Mouse (Mus musculus): ENCODE data around the gene Tbk1. TPM values are rescaled to one million over a fixed set of nuclear protein-coding genes. Genes with fewer than 3 reads are reported as not detected.

Tbk1 gene
- polyA plus RNA-seq (2011; ENCODE audit: insufficient read length, low read depth, missing spikeins), result 35.3 and 39.0 TPM in 2 replicates

- H3K4me1 ChIP-seq (ENCODE audit: control insufficient read depth, insufficient read depth, low read length), result peaks cover 4% of the 10 kb centered on the region; the same call in 1 of the 2 replicates
- H3K27ac ChIP-seq (ENCODE audit: insufficient read depth, low read length), result peak within 1 kb of the TSS; percentile 94
- TF ChIP-seq CTCF (IDR thresholded peaks at IDR 0.05; ENCODE audit: borderline replicate concordance, insufficient read depth, low read length), result no peak
- peak; percentile 71 for TF ChIP-seq POLR2A (IDR thresholded peaks at IDR 0.05; ENCODE audit: low read depth, low read length)
- peak within 1 kb of the TSS; percentile 88 for H3K4me3 ChIP-seq (ENCODE audit: insufficient read depth, low read length)
These were observed at the start of gene Tbk1 for GRCm38 (mm10) chr10:121586675-121587370. Gene Tbk1 (minus strand): TSS chr10:121586787.

GRCm38 (mm10) chr10:121636276-121636675 is 49.7 kb upstream of the Tbk1 start:
- no peaks in the 10 kb centered on the region for H3K4me1 ChIP-seq (ENCODE audit: control insufficient read depth, insufficient read depth, low read length)
- H3K4me3 ChIP-seq (ENCODE audit: insufficient read depth, low read length), result no peak overlapping the region
- no peak for TF ChIP-seq CTCF (IDR thresholded peaks at IDR 0.05; ENCODE audit: borderline replicate concordance, insufficient read depth, low read length)
- TF ChIP-seq POLR2A (IDR thresholded peaks at IDR 0.05; ENCODE audit: low read depth, low read length), result no peak
- H3K27ac ChIP-seq (ENCODE audit: insufficient read depth, low read length), result no peak overlapping the region

GRCm38 (mm10) chr10:121634159-121634558 is 47.6 kb upstream of the Tbk1 start:
- H3K4me3 ChIP-seq (ENCODE audit: insufficient read depth, low read length), result no peak overlapping the region
- no peaks in the 10 kb centered on the region for H3K4me1 ChIP-seq (ENCODE audit: control insufficient read depth, insufficient read depth, low read length)
- TF ChIP-seq CTCF (IDR thresholded peaks at IDR 0.05; ENCODE audit: borderline replicate concordance, insufficient read depth, low read length) (no peak), POLR2A (IDR thresholded peaks at IDR 0.05; ENCODE audit: low read depth, low read length) (no peak)
- no peak overlapping the region for H3K27ac ChIP-seq (ENCODE audit: insufficient read depth, low read length)

- H3K4me3 ChIP-seq (ENCODE audit: insufficient read depth, low read length), result no peak overlapping the region
- TF ChIP-seq POLR2A (IDR thresholded peaks at IDR 0.05; ENCODE audit: low read depth, low read length) (no peak), CTCF (IDR thresholded peaks at IDR 0.05; ENCODE audit: borderline replicate concordance, insufficient read depth, low read length) (no peak)
- no peaks in the 10 kb centered on the region; the same call in 1 of the 2 replicates for H3K4me1 ChIP-seq (ENCODE audit: control insufficient read depth, insufficient read depth, low read length)
- H3K27ac ChIP-seq (ENCODE audit: insufficient read depth, low read length), result no peak overlapping the region
These were observed 42.0 kb upstream of the Tbk1 start for GRCm38 (mm10) chr10:121628561-121629040.

GRCm38 (mm10) chr10:121627216-121627852 is 40.7 kb upstream of the Tbk1 start:
- H3K4me3 ChIP-seq (ENCODE audit: insufficient read depth, low read length), result no peak overlapping the region

GRCm38 (mm10) chr10:121626186-121626882 is 39.7 kb upstream of the Tbk1 start, which contains the start of gene Xpot:
Gene Xpot (minus strand): TSS chr10:121626332.
- peak within 1 kb of the TSS; percentile 89 for H3K27ac ChIP-seq (ENCODE audit: insufficient read depth, low read length)
- peak within 1 kb of the TSS; percentile 95 for H3K4me3 ChIP-seq (ENCODE audit: insufficient read depth, low read length)
- no peaks in the 10 kb centered on the region; the same call in 1 of the 2 replicates for H3K4me1 ChIP-seq (ENCODE audit: control insufficient read depth, insufficient read depth, low read length)
- no peak for TF ChIP-seq CTCF (IDR thresholded peaks at IDR 0.05; ENCODE audit: borderline replicate concordance, insufficient read depth, low read length)
- TF ChIP-seq POLR2A (IDR thresholded peaks at IDR 0.05; ENCODE audit: low read depth, low read length), result peak; percentile 96

More at GRCm38 (mm10) chr10:121627216-121627852, 40.7 kb upstream of the Tbk1 start:
- H3K4me1 ChIP-seq (ENCODE audit: control insufficient read depth, insufficient read depth, low read length), result no peaks in the 10 kb centered on the region; the same call in 1 of the 2 replicates
- TF ChIP-seq CTCF (IDR thresholded peaks at IDR 0.05; ENCODE audit: borderline replicate concordance, insufficient read depth, low read length), result no peak
- TF ChIP-seq POLR2A (IDR thresholded peaks at IDR 0.05; ENCODE audit: low read depth, low read length), result 0 out of 2 replicates have a peak, but pooled peaks have one; percentile 9
- no peak overlapping the region for H3K27ac ChIP-seq (ENCODE audit: insufficient read depth, low read length)

- TF ChIP-seq POLR2A (IDR thresholded peaks at IDR 0.05; ENCODE audit: low read depth, low read length) (no peak), CTCF (IDR thresholded peaks at IDR 0.05; ENCODE audit: borderline replicate concordance, insufficient read depth, low read length) (no peak)
- peak overlapping the region; percentile 89 for H3K27ac ChIP-seq (ENCODE audit: insufficient read depth, low read length)
- H3K4me3 ChIP-seq (ENCODE audit: insufficient read depth, low read length), result peak overlapping the region; percentile 95
- no peaks in the 10 kb centered on the region; the same call in 1 of the 2 replicates for H3K4me1 ChIP-seq (ENCODE audit: control insufficient read depth, insufficient read depth, low read length)
These were observed 39.0 kb upstream of the Tbk1 start for GRCm38 (mm10) chr10:121625407-121626185.

- no peaks in the 10 kb centered on the region; the same call in 1 of the 2 replicates for H3K4me1 ChIP-seq (ENCODE audit: control insufficient read depth, insufficient read depth, low read length)
- peak overlapping the region; percentile 89 for H3K27ac ChIP-seq (ENCODE audit: insufficient read depth, low read length)
- peak overlapping the region; percentile 95 for H3K4me3 ChIP-seq (ENCODE audit: insufficient read depth, low read length)
- TF ChIP-seq POLR2A (IDR thresholded peaks at IDR 0.05; ENCODE audit: low read depth, low read length) (no peak), CTCF (IDR thresholded peaks at IDR 0.05; ENCODE audit: borderline replicate concordance, insufficient read depth, low read length) (no peak)
These were observed 38.4 kb upstream of the Tbk1 start for GRCm38 (mm10) chr10:121625006-121625405.

GRCm38 (mm10) chr10:121623670-121624069 is 37.1 kb upstream of the Tbk1 start:
- H3K4me3 ChIP-seq (ENCODE audit: insufficient read depth, low read length), result no peak overlapping the region
- TF ChIP-seq POLR2A (IDR thresholded peaks at IDR 0.05; ENCODE audit: low read depth, low read length), result no peak
- no peak for TF ChIP-seq CTCF (IDR thresholded peaks at IDR 0.05; ENCODE audit: borderline replicate concordance, insufficient read depth, low read length)
- H3K27ac ChIP-seq (ENCODE audit: insufficient read depth, low read length), result no peak overlapping the region
- no peaks in the 10 kb centered on the region; the same call in 1 of the 2 replicates for H3K4me1 ChIP-seq (ENCODE audit: control insufficient read depth, insufficient read depth, low read length)

Measured in embryonic fibroblast, embryonic 13.5 days (primary cell).